Comparison of ENCODE assay signal across 8 mouse cellular contexts in the genomic region with DNA sequence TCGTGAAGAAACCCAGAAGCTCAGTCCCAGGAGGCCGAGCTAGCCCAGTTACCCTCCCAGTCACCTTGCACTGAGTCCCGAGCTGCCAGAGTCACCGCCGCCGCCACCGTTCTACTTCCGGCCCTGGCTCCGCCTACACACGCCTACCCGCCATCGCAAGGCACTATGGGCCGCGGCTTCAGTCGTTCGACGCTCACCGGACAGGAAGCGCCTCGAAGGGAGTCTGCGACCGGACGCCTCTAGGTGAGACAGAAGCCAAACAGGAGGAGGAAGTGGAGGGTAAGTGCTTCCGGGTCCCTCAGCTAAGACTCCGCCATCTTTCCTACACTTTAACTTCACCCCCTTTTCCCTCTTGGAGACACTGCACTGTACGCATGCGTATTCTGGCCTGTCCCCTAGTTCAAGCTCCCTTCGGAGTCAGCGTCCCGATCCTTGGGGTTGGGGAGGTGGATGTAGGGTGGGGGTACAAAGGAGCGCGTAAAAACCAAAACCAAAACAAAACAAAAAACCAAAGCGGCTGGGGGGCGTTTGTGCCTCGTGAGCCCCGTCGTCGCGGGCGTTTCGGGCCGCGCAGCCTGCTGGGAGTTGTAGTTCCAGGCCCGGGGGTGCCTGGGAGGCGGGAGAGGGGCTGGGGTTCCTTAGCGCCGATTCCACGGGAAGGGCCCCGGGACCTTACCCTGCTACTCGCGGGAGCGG. TPM values are rescaled to one million over a fixed set of nuclear protein-coding genes. Genes with fewer than 3 reads are reported as not detected.
DNase-seq lines count a peak whose midpoint lies in the region; ATAC-seq lines count a peak whose summit lies in the region.

Gabpa (plus strand) TSS at position 181 of the 696 bp plus-strand sequence.

- peak within 1 kb of the TSS; percentile 99 for H3K9ac ChIP-seq in heart, embryonic 13.5 days
- H3K9ac ChIP-seq in liver, embryonic 12.5 days: peak within 1 kb of the TSS; percentile 96
- H3K9ac ChIP-seq in stomach, embryonic 15.5 days: peak within 1 kb of the TSS; percentile 99

- DNase-seq in CD4-positive, CD25-positive, alpha-beta regulatory T cell, adult 2 months (ENCODE audit: low read depth, low spot score): peak; percentile 97
- peak; percentile 84 for DNase-seq in fat pad, adult 2 months (ENCODE audit: extremely low read depth, low read depth, low spot score)
- DNase-seq in kidney, postnatal 10 days: peak; percentile 94
- DNase-seq in natural killer cell, adult 2 months (ENCODE audit: low spot score in 2 of 2): peak; percentile 92 to 94

- peak; percentile 90 for ATAC-seq in heart, embryonic 13.5 days (ENCODE audit: extremely low read depth, insufficient number of reproducible peaks, low FRiP score, low TSS enrichment)
- ATAC-seq in liver, embryonic 12.5 days: peak; percentile 94
- peak; percentile 95 for ATAC-seq in stomach, embryonic 15.5 days (ENCODE audit: insufficient read depth, low FRiP score, low read depth)

- no peaks in the 10 kb centered on the region for H3K9me3 ChIP-seq in heart, embryonic 13.5 days
- H3K9me3 ChIP-seq in liver, embryonic 12.5 days (replicated peaks): no peaks in the 10 kb centered on the region
- H3K9me3 ChIP-seq in stomach, embryonic 15.5 days: no peaks in the 10 kb centered on the region

- peak within 1 kb of the TSS; percentile 99 for H3K4me3 ChIP-seq in brown adipose tissue, adult 24 weeks (ENCODE audit: insufficient read depth, low read depth, low read length)
- peak within 1 kb of the TSS; percentile 95 for H3K4me3 ChIP-seq in heart, embryonic 13.5 days
- H3K4me3 ChIP-seq in liver, embryonic 12.5 days: peak within 1 kb of the TSS; percentile 95
- H3K4me3 ChIP-seq in stomach, embryonic 15.5 days (replicated peaks): peak within 1 kb of the TSS; percentile 98

- peak within 1 kb of the TSS; percentile 78 for H3K4me2 ChIP-seq in heart, embryonic 13.5 days
- H3K4me2 ChIP-seq in liver, embryonic 12.5 days: peak within 1 kb of the TSS; percentile 84
- H3K4me2 ChIP-seq in stomach, embryonic 15.5 days: peak within 1 kb of the TSS; percentile 75

- H3K4me1 ChIP-seq in brown adipose tissue, adult 24 weeks (ENCODE audit: control insufficient read depth, insufficient read depth, insufficient read length, low read length): peaks cover 13% of the 10 kb centered on the region
- peaks cover 43% of the 10 kb centered on the region for H3K4me1 ChIP-seq in heart, embryonic 13.5 days
- H3K4me1 ChIP-seq in liver, embryonic 12.5 days: peaks cover 45% of the 10 kb centered on the region
- H3K4me1 ChIP-seq in stomach, embryonic 15.5 days: peaks cover 13% of the 10 kb centered on the region; the same call in 1 of the 2 replicates

- peaks cover 42% of the 10 kb centered on the region for H3K36me3 ChIP-seq in heart, embryonic 13.5 days
- peaks cover 51% of the 10 kb centered on the region for H3K36me3 ChIP-seq in liver, embryonic 12.5 days
- peaks cover 19% of the 10 kb centered on the region for H3K36me3 ChIP-seq in stomach, embryonic 15.5 days

- H3K27me3 ChIP-seq in heart, embryonic 13.5 days (replicated peaks): no peaks in the 10 kb centered on the region
- H3K27me3 ChIP-seq in liver, embryonic 12.5 days (replicated peaks): no peaks in the 10 kb centered on the region
- H3K27me3 ChIP-seq in stomach, embryonic 15.5 days (replicated peaks): no peaks in the 10 kb centered on the region

- peak within 1 kb of the TSS; percentile 99 for H3K27ac ChIP-seq in brown adipose tissue, adult 24 weeks (replicated peaks; ENCODE audit: low read depth, low read length)
- H3K27ac ChIP-seq in heart, embryonic 13.5 days (replicated peaks): peak within 1 kb of the TSS; percentile 100
- peak within 1 kb of the TSS; percentile 97 for H3K27ac ChIP-seq in liver, embryonic 12.5 days
- H3K27ac ChIP-seq in stomach, embryonic 15.5 days: peak within 1 kb of the TSS; percentile 99

- WGBS in heart, embryonic 13.5 days: under 1% methylated on average over 52 of the region's 52 CpGs
- under 1% methylated on average over 52 of the region's 52 CpGs for WGBS in liver, embryonic 12.5 days (ENCODE audit: insufficient replicate concordance)
- whole genome bisulfite sequencing in stomach, embryonic 15.5 days: under 1% methylated on average over 51 of the region's 52 CpGs

RNA-seq across cellular contexts. Expression of gene Gabpa, which starts in this region (rescaled TPM):
- polyA plus RNA-seq in brown adipose tissue, adult 24 weeks (2012; ENCODE audit: insufficient read depth, insufficient read length, missing spikeins): 45.9 and 68.9 TPM in 2 replicates
- 28.0 and 30.1 TPM in 2 replicates for polyA plus RNA-seq in heart, embryonic 13.5 days (2015; fragmentation: Nextera tagmentation; extraction: Ambion mirVana)
- 26.0 and 26.2 TPM in 2 replicates for polyA plus RNA-seq in liver, embryonic 12.5 days (2016; fragmentation: Nextera tagmentation; extraction: Ambion mirVana)
- polyA plus RNA-seq in stomach, embryonic 15.5 days (2015; fragmentation: Nextera tagmentation; extraction: Ambion mirVana): 28.6 and 31.6 TPM in 2 replicates

Comparison
In these comparisons a context has a peak if more than half of its experiments do, and no peak if none do; other contexts are left out.
1. Peak in every context shown above with its lines: DNase-seq, ATAC-seq, H3K4me3 ChIP-seq and H3K27ac ChIP-seq.